Mouse (Mus musculus) thymus, postnatal 25 days (tissue): ENCODE measurements around the gene Lrrc45.
A peak's percentile ranks its signal among the peaks of the same experiment; 100 is the strongest.
"Not testable (repeated sequence)": the region's sequence is repeated elsewhere in the genome, so short reads cannot be mapped to it uniquely, and the experiment has no call there.

ENCODE experiments used
- DNase-seq: peaks from one replicate; pipeline ENCODE4 v3.0.0; 2022

Lrrc45 gene

DNA sequence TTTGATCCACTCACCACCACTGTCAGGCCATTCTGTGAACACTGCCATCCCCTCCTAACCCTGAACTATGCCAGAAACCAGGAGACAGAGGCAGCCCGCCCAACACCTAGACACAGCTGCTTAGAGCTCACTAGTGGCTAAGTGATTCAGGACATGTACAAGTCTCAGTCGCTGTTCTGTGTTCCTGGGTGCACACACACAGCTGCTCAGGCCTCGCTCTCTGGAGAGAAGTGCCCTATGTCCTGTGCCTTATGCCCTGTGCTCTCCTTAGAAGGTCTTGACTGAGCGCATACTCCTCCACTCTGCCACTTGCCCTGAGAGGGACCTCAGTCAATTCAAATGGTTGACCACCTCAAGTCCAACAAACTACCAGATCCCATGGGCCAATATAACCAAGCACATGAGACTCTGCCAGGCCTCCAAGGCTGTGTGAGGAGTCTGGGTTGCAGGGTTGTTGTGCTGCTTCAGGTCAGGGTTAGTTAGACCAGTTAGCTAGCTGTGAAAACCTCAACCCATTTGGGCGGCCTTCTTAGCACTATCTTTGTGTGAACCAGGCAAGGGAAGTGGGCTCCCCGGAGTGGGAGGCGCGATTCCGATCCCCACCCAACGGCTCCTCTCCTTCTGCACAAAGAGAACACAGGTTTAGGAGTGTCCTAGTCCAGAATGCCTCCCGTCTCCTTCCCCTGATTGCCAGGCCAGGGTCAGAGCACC is 15.0 kb downstream of the Lrrc45 start:
- DNase-seq, result no peak

GRCm38 (mm10) chr11:120729432-120730050 is 15.8 kb downstream of the Lrrc45 start:
- not testable (repeated sequence) for DNase-seq

DNA sequence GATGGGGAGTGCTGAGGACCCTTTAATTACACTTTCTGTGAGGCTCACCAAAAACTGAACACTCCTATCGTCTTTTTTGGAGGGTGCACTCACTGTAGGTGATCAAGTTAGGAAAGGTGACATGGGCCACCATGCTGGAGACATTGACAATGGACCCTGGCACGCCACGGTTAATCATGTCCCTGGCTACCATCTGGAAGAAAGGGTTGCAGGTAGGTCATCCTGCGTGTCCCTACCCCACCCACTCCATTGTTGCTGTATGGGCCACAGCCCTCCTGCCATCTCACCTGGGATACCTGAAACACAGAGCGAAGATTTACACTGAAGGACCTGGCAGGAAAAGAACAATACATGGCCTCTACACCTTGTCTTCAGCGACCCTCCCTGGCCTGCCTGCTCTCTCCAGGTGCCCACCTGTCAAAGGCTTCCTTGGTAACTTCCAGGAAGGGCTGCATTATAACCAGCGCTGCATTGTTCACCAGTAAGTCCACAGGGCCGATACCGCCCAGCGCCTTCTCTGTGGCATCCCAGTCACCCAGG is 16.7 kb downstream of the Lrrc45 start:
- no peak for DNase-seq

GRCm38 (mm10) chr11:120731395-120731794 is 17.7 kb downstream of the Lrrc45 start:
- no peak for DNase-seq

GRCm38 (mm10) chr11:120731858-120732680 is 18.3 kb downstream of the Lrrc45 start, which contains the start of gene Cbr2:
Gene Cbr2 (minus strand): TSS chr11:120732114.
- no peak for DNase-seq

GRCm38 (mm10) chr11:120733521-120733920 is 19.8 kb downstream of the Lrrc45 start:
- no peak for DNase-seq

DNA sequence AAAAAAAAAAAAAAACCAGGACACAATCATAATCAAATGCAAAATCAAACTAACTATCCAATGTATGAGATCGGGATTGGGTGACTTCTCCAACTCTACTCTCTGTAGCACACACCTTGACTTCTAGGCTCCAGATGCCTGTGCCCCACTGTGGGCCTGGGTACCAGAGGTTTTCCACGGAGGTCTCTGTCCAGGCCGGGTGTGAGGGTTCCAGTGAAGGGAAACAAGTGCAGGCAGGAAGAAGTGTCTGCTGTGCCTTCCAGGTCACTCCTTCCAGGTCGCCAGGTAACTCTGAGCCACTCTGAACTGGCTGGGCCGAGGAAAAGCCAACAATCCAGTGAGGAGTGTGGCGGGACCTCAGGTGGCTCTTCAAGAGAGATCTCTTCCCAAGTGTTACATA is 22.7 kb downstream of the Lrrc45 start:
- no peak for DNase-seq

DNA sequence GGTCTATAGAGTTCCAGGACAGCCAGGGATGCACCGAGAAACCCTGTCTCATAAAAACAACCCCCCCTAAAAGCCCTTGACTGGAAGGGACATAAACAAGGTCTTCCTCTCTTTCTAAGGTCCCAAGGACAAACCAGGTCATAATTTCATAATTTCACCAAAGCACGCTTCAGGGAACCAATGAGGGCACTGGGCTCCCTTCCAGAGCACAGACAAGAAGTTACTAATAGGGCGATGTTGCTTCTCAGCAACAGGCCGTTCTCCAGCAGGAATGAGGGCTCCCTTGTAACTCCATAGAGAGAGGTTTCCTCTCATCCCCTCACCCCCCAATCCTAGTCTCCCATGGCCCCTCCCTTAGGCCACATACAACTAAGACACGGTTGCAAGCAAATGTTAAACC is 27.3 kb downstream of the Lrrc45 start:
- no peak for DNase-seq

DNA sequence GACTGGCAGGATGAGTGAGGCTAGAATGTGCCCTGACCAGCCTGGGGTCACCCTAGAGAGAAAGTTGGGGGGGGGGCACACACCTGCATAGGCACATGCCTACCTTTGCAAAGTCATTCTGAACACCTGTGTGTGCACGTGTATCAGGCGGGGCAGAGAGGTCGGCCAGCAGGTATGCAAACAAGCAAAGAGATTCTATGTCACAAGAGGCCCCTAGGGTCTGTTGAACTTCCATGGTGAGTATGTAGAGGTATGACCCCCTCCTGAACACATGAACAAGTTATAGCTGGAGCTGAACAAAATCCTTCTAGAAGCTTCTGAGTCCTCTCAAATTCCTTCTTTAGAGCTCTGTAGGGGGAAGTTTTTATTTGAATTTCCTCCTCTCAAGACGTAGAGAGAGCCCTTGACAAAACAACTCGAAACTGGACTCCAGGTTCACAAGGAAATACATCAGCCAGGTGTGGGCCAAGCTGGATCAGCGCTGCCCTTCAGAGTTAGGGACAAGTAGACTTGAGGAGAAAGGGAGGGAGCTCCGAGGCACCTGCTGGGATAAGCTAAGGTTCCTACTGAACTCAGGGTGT is 30.5 kb downstream of the Lrrc45 start:
- no peak for DNase-seq

DNA sequence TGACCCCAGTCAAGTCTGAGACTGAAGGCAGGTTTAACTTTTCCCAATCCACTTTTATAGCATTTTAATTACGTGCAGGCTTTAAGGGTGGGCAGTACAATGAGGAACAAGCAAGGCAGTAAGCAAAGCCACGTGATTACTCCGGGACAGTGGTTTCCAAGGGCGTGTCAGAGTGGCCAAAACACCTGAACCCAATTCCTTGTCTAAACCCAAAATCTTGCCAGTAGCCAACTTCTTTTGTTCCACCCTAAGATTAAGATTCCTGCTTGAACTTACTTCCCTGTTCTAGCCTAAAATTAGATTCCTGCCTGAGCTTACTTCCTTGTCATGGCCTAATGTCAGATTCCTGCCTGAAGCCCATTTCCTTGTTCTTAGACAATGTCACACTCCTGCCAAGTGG is 34.2 kb downstream of the Lrrc45 start:
- no peak for DNase-seq

DNA sequence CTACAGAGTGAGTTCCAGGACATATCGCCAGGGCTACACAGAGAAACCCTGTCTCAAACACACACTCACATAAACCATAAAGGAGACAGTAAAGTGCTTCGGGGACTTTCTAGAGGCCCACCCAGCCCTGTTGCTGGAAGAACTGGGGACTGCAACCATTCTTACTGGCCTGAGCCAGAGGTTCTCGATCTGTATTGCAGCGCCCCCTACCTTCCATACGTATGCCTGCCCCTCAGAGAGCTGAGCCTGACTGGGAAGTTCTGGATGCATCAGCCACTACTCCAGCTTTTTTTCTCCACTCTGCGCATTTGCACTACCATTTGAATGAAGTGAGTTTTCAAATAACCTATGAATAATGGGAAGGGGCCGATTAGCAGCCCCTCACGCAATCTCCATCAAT is 35.7 kb downstream of the Lrrc45 start:
- peak; percentile 43 for DNase-seq

DNA sequence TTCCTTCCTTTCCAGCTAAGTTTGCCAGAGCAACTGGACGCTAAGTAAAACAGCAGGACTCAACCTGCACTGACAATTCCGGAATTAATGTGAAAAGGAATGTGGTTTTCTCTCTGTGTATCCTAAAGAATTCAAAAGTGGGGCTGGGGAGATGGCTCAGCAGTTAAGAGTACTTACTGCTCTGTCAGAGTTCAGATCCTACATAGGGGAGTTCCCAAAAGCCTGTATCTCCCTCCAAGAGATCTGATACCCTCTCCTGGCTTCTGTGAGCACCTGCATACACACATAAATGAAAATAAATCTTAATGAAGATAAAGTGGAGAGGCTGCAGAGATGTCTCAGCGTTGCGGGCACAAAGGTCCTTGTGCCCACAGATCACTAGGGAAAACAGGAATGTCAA is 37.9 kb downstream of the Lrrc45 start:
- no peak for DNase-seq

DNA sequence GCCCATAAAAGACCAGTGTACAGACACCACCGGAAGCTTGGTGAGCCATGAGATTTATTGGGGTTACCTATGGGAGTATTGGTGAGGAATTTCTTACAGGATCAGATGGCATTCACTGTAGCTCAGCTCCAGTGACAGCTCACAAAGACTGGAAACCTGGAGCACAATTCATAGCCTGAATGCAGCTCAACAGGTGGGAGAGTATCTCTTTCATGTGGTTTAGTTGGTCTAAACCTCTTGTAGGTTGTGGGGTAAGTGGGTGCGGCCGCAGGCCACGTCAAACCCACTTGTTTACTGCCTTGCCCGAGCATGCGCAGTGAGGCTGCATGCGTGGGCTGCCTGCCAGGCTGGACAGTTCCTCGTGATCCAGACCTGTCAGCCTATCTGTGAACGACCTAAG is 46.5 kb downstream of the Lrrc45 start:
- DNase-seq, result no peak

DNA sequence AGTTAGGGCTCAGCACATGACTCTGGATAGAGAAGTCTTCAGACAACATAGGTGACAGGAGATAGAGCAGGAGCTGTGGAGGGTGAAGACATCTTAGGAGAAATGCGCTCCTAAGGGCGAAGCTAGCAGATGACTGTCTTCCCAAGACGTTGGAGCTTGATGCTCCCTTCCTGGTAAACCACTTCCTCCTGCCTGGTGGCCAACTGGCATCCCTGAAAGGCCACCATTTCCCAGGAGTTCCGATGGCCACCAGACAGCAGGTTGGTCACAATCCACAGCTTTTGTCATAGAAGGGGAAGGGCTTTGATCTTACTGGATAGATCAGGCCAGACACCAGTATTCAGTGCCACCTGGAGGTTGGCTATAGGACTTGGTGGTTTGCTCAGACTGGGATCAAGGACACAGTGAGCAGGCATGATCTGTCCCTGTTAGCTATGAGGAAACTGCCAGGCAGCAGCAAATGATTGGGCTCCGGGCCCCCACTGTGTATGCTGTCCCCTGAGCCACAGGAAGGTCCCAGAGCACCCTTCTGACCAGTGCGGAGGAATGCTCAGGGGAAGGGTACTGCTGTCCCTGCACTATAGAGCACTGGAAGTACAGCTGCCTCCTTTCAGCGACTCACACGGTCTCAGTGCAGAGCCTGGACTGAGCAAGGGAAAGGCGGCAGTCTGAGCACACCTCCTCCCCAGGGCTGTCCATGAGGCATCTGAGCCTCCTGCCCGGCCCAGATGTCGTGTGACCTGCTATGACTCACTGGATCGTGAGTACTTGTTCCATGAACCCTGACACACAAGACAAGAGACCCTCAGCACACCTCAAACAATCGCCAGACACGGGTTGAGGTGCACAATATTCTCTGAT is 48.3 kb downstream of the Lrrc45 start:
- DNase-seq, result no peak

GRCm38 (mm10) chr11:120762672-120763041 is 48.9 kb downstream of the Lrrc45 start, which contains the start of gene Hmga1b:
Gene Hmga1b (plus strand): TSS chr11:120762794.
- DNase-seq, result not testable (repeated sequence)

DNA sequence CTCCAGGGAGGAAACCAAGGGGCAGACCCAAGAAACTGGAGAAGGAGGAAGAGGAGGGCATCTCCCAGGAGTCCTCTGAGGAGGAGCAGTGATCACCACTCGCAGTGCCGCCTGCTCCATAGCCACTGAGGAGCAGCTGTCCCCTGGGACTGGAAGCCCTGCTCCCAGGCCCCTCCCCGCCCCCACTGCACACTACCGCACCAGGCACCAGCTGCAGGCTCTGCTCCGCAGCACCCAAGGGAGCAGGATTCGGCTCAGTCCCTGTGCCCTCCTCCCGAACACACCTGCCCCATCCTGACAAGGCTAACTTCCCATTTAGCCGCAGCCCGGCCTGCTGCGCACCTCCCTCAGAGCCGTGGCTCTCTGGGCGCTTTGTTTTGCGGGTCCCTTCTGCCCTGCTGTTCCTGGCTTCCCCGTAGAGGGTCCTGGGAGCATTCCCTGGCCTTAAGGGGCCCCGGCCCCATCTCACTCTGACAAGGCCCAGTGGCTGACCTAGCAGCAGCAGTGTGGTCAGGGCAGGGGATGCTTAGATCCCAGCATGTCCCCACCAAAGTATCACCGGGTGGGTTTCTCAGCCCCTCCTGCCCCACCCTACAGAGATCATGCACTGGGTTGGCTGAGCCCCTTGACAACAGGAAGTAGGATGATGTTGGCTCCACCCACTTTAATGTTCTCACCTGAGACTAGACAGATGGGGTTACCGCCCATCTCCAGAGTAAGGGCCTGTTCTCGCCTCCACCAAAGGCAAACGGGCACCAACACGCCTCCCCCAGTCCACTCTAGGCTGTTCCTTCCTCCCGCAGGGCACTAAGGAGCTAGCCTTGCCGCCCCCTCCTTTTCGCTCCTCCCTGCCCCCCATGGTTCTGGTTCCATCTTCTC is 49.6 kb downstream of the Lrrc45 start:
- not testable (repeated sequence) for DNase-seq

GRCm38 (mm10) chr11:120767023-120767422 is 53.3 kb downstream of the Lrrc45 start:
- not testable (repeated sequence) for DNase-seq

DNA sequence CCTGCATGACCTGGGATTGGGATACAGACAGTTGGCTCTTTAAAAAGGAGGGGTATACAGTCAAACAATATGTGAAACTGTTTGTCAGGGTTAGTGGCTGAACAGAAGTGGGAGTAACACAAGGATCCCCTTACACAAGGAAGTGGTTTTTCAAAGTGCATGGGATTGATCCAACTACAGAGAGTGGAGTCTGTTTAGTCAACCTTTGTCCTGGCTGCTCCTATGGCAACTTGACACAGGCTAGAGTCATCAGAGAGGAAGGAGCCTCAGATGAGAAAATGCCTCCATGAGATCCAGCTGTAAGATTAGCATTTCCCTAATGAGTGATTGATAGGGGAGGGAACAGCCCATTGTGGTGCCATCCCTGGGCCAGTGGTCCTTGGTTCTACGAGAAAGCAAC is 54.5 kb downstream of the Lrrc45 start:
- DNase-seq, result no peak
